Mouse (Mus musculus) cortical plate, adult 2 months (tissue): ENCODE data around the gene Rce1.

Experiments
- CTCF ChIP-seq: fragments of 200-500 bp; IDR thresholded peaks from 2 replicates; pipeline ENCODE4 v1.5.1; 2011; ENCODE audit warnings: mild to moderate bottlenecking, control low read depth, low read length; ENCODE audit not compliant: insufficient read depth; ENCODE audit errors: extremely low read depth
- POLR2A ChIP-seq: fragments of 200-500 bp; IDR thresholded peaks from 2 replicates; pipeline ENCODE4 v1.6.1; 2011; ENCODE audit warnings: mild to moderate bottlenecking, low read length, control low read depth; ENCODE audit not compliant: insufficient read depth; ENCODE audit errors: extremely low read depth

GRCm38 (mm10) chr19:4625179-4625828 lies at the start of gene Rce1:
- TF ChIP-seq POLR2A (peak; percentile 65; the same call in 1 of the 2 replicates), CTCF (no peak)
